Mouse (Mus musculus) neutrophil, adult 5-6 weeks (primary cell): Measurements from ENCODE around the gene Edaradd. TPM values are rescaled to one million over a fixed set of nuclear protein-coding genes. Genes with fewer than 3 reads are reported as not detected.

Experiments
- ATAC-seq: fragments of 151-379, 151-347 bp; 2 replicates; pipeline ENCODE4 v1.8.0; 2017; ENCODE audit warnings: mild to moderate bottlenecking, moderate TSS enrichment; ENCODE audit not compliant: insufficient number of reproducible peaks, poor library complexity, low FRiP score, severe bottlenecking; ENCODE audit errors: extremely low read depth
- total RNA-seq: library from RNA; stranded (forward); fragments of 200-1000 nt; gene quantifications from 2 replicates; pipeline ENCODE4 v1.2.3, GENCODE M21; 2017

Gene Edaradd
- total RNA-seq = 10.2 and 10.7 TPM in 2 replicates

DNA sequence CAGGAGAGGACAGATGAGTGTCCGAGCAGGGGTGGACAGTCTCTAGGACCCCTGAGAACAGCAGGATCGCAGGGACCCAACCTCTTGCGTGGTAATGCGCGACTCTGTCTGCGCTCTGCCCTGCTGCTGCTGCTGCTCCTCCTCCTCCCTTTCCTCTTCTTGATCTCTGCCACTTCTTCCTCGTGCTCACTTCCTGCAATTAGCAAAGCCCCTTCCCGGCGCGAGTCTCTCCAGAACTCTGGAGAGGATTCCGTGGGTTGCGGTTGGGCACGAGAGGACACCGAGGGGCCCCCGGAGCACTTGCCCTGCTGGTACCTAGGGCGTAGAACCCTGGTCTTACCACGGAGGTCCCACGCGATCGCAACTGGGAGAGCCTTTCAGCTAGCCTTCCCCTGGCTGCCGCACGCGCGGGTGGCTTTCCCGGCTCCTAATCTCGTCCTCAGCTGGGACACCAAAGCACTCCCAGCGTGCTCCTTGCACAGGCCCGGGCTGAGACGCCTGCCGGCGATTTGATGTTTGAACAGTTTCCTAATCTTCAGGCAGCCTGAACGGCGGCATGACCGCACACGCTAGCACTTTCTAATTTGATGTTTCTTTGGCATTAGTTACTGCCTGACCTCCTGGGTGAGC, at the start of gene Edaradd:
TSS of gene Edaradd (minus strand) at position 484 of the 630 bp plus-strand sequence.
- ATAC-seq = peak; percentile 51

DNA sequence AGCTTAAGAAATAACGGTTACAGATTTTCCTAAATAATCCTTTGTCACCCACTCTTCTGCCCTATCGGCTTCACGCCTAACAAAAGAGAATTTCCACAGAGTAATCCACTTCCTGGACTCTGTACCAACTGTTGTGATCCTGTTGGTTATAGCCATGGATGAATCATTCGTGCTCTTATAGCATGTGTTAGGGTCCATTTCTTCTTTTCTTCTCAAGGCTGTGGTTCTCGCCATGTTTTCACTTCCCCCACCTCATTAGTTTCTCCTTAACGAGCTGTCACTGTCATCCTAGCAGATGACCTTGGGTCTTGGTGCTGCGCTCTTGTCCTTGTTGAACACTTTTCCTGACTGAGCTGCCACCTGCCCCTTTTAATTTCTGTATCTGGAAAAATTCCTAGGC, 49.5 kb upstream of the Edaradd start:
- ATAC-seq = peak; percentile 8; the same call in 1 of the 2 replicates

DNA sequence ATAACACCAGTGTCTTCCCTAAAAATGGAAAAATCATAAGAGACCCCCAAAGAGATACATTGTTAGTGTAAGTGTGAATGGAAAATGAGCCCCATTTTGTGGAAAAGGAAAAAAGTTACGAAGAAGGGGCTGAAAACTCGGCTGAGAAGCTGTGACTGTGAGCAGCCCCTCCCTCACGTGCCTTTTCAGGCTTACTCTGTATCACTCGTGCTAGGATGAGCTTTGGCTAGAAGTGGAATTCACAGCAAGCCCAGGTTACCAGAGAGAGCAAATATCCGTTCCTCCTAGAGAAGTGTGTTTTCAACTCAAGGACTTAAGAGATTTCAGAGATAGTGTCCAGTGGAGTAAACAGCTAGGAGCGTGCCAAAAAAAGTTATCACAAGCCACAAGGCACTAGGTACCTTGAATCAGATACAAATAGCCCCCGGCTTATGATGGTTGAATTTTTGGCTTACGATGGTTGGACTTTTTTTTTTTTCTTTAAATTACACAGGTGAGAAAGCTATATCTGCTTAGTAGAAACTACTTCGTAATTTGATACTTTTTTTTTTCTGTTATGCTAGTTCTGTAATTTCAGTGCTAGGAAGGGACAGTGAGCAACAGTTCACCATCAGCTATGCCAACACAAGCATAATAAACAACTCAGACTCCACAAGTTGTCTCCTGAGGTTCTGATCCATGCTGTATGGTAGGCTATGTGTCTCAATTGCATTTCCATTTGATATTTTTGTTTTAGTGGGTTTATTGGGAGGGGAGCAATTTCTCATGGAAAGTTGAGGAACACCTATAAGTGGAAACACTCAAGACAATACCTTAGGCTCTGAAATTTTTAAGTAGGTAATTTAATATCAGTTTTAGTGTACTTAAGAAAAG, 48.6 kb upstream of the Edaradd start:
- ATAC-seq = no peak

DNA sequence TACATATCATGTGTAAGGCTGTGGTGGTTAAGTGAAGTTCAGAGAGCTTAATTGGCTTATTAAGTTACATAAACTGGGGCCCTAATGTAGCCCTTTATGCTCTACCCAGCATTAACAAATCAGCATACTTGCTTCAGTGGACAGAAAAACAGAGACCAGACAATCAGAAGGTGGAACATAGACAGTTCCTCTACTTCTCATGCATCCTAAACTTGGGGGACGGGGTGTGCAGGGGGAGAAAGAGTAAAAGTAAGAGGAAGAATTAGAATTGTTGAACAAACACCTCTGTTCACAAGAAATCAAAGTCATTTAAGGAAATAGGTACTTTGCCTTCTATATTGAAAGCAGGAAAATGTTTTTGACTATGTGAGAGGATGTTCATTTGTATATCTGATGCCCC, 47.7 kb upstream of the Edaradd start:
- no peak for ATAC-seq

DNA sequence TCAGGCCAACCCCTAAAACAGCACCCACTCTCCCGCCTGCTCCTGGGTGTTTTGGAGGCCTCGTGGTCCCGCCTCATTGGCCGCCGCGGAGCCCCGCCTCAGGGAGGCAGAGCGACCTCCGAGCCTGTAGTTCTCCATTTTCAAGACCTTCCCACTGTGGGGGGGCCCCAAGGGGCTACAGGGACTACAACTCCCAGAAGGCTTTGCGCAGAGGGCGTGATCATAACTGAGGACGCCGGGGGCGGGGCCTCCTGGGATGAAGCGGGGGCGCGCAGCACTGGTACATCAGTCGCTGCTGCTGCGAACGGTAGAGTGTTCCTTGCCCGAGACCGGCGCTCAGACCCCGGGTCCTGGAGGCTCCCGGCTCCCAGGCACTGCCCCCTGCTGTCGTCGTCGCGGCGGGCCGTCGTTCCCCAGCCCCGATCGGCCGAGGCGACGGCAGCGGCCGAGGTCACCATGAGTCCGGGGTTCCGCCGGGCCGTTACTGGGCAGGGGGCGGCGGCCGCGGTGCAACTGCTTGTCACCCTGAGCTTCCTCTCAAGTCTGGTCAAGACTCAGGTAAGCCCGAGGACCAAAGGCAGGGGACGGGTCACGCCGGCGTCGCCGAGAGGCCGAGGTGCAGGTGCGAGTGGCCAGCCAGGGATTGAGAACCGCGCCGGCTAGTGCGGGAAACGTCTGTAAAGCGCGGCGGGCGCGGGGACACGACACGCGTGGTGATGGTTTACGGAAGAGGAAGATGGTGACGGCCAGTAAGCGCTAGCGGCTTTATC, 45.6 kb upstream of the Edaradd start, which contains the start of gene Ero1lb:
TSS of gene Ero1lb (plus strand) at position 254 of the 770 bp plus-strand sequence.
- ATAC-seq = peak; percentile 80

DNA sequence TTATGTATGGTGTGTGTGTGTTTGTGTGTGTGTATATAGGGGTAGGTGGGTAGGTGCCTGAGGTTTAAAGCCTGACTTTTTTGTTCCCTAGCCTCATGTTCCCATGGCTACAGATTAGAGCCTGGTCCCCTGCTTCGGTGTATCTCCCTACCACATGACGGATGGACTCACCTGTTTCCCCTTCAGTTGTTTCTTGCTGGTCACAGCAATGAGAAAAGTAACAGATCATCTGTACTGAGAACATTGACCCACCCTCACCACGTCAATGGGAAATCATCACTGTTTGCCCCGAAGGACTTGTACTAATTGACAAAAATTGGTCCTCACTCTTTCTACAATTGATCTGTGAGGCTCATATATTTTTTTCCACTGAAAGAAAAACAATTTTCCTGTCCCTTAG, 42.0 kb upstream of the Edaradd start:
- ATAC-seq = no peak

DNA sequence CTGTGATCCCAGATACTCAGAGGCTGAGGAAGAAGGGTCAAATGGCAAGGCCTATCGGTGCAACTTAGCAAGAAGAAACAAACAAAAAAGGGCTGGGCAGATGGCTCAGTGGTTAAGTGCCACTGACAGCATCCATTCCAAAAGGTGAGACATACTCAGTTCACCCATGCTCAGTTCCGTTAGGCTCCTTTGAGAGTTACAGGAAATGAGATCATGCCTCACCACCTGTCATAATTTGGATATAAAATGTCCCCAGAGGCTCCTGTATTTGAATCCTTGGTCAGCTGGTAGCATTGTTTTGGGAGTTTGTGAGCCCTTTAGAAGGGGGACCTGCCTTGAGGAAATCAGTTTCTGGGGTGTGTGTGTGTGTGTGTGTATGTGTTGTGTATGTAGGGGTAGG, 41.5 kb upstream of the Edaradd start:
- peak; percentile 65 for ATAC-seq

DNA sequence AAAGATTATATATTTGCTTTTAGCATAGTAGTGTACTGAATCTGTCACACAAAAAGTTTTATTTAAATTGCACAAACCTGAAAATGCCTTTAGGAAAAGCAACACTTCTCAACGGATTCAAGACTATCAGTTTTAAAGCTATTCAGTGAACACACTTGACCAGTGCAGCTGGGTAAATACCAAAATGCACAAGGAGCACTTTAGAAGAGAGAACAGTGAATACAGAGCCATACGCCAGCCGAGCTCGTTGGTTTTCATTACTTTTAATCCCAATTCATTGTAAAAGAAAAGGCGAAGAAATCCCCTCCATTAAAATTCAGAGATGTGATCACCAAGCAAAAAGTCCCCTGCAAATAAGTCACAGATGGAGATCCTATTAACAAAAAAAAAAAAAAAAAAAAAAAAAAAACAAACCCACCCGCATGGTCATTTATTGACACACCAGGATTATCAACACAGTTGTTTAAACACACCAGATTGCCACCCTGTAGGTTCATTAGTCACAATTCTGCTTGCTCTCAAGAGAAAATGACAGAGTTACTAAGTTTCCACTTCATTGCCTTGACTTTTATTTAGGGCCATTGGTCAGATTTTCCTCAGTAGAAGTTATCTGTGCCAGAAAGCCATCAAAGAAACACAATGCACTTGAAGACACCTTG, 39.4 kb upstream of the Edaradd start:
- no peak for ATAC-seq

DNA sequence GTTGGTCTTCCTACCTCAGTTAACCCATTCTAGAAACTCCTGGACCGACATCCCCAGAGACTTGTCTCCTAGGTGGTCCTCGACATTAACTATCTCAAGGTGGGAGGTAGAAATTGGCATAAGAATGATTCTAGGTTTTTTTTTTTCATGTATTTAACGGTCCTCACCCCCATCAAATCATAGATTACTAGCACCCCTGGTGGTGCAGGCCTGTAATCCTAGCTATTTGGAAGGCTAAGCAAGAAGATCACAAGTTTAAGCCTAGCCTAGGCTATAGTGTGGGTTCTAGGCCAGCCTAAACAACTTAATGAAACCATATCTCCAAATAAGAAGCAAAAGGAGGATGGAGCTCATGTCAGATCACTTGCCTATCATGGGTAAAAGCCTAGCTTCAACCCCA, 38.8 kb upstream of the Edaradd start:
- ATAC-seq = no peak

DNA sequence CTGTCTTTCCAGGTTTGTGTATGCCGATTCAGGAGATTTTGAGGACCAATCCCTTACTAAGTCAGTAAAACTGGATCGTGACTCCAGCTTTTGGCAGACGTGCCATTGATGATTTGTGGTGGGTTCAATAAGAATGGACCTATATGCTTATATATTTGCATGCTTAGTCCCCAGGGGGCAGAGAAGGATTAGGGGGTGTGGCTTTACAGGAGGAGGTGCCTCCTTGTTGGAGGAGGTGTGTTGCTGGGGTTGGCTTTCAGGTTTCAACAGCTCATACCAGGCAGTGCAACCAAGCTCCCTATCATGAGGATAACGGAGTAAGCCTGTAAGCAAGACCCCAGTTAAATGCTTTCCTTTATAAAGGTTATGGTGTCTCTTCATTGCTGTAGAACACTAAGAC, 34.0 kb upstream of the Edaradd start:
- ATAC-seq = peak; percentile 78

DNA sequence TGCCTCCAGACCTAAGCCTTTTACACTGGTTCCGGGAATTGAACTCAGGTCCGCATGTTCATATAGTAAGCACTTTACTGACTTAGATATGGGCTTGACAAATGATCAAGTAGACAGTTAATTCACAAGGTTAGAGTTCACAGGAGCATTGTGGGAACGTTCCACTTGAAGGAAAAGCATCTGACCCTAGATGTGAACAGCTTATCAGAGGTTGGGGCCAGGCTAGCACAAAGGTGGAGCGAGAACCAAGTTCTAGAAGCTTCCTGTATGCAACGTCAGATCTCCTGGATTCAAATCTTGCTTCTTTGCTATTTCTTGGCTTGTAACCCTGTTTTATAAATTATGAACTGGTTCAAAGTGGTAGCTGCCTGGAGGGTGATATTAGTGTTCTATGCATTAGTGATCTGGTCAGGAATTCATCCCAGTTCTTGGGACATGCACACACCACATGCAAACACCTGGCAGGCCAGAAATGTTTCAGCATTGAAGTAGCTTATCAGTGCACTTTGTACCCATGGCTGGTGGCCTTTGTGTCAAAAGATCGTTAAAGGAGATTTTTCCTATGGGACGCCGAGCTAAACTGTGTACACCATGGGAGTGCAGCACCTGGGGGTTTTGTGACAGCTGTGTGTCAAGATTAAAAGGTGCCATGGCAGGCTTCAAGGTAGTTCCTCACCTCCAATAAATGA, 23.8 kb upstream of the Edaradd start:
- no peak for ATAC-seq

DNA sequence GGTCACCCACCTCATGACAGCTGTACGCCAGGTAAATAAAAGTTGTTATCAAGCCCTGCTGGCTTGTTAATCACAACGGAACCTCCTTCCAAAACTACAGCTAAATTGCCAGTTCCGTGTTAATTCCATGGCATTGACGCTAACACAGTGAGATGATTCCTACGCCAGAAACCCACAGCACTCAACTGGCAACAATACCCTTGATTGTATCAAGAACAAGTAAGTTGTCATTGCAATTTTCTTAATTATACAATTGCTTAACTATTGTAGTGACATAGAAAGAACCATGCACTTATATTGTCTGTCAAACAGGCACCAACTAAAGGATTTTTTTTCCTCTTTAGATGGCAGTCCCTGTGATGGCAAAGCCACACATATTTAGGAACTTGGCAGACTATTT, 23.0 kb upstream of the Edaradd start:
- ATAC-seq = no peak

DNA sequence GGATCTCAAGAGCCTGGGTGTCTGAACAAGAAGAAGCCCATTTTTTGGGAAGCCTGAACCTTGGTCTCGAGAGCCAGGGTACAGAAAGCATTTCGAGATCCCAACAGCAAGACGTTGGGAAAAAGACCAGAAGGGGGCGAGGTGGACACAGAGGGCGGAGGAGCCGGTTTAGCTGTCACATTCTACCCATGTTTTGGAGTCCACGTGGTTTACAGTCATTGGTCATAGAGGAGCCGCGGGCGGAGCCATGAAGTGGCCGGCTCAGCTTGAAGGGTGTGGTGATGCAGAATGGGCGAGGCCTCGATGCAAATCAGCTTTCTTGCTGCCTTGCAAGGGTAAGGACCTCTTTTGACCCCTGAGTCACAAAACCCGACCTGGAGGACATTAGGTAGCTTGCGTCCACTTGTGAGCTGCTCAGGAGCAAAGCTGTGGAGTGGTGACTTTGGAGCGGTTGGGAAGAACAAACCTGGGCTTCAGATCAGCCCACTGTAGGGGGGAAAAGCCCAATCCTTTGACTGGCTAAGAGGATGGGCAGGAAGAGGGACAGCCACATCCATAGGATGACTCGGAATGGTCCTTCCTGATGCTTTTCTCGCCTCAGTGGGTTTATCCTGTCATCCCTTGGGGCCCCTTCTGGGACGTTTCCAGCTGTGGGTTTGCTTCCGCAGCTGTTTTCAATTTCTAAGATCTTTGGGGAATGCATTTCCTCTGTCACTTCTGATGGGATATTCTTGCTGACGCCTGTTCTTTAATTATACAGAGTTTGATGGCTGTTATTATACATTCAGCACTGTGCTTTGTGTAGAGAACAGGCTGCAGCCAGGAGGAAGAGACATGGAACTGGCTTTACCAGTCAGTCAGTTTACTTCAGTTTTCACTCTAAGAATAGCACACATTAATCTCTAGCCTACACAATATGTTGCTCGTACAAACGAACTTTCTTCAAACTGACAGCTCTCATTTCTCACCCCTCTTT, 22.1 kb upstream of the Edaradd start:
- ATAC-seq = peak; percentile 81

DNA sequence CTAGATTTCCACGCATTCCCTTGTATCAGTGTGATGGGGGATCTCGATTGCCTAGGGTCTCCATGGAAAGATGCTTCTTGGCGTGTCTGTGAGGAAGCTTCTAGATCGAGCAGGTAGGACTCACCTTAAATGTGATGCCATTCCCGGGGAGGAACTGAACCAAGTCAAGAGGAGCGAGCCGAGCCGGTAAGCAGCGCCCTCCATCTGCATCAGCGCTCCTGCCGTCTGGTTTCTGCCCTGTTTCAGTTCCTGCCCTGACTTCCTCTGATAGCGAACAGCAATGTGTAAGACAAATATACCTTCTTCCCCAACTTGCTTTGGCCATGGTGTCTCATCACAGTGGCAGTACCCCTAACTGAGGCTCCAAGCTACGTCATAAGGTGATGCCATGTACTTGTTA, 19.9 kb upstream of the Edaradd start:
- peak; percentile 63 for ATAC-seq

DNA sequence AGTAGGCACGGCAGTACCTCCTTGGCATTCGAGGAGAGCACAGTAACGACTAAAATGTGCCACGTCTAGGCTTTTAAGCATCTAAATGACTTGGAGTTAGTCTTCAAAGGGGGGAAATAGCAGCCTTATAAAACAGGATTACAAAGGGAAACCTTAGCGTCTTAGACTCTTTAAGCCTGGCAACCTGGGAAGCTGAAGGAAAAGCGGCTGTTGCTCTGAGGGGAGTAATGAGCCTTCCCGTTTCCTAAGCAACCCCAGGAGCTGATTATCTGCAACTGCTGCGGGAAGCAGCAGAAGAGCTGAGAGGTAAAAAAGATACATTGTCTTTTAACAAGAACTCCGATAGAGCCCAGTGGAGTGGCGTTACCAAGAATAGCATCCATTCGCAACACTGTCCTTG, 19.5 kb upstream of the Edaradd start:
- ATAC-seq = no peak

DNA sequence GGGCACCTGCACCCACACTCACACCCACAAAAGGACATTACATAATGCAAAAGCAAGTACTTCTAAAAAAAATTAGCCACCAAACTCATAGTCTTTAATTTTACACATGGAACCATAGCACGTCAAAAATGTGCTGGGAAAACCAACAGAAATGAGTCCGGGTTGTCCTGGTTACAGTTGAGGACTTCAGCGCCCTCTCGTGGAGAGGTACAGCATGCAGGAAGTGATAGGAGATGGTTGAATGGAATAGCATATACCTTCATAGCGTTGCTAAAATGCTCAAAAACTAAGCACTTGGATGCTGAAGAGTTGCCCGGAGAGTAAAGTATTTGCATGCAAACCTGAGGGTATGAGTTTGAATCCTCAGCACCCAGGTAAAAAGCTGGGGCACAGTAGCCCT, 17.7 kb upstream of the Edaradd start:
- peak; percentile 43 for ATAC-seq

DNA sequence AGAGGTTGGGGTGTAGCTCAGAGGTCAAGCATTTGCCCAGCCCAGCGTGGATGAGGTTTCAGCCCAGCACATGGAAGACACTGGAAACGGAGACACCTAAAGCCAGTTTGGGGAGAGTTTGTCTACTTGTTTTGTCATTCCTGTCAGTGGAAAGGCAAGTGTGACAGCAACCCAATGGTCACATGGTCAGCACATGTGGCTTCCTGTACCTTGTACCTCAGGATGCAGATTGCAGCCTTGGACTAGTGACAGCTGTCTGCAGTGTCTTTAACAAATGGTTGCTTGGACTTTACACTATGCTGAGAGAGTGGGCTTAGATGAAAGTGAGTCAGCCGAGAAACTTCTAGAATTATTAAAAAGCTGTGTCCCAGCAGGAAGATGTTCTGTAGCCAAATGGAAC, 14.4 kb upstream of the Edaradd start:
- no peak for ATAC-seq

DNA sequence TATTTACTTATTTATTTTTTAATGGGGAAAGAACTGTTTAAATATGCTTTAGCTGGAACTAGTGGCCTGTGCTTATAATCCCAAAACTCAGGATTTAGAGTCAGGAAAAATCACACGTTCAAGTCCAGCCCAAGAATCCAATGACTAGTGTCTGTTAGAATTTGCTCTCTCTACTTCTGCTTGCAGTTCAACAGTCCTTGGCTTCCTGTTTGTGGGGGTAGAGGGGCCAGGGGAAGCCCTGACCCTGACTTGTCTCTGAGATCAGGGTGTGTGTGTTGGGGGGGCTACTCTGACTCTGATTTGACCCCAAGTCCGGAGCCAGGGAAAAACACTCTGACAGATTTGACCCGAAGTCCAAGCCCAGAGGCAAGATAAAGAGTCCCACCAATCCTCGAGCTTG, 5.4 kb upstream of the Edaradd start:
- ATAC-seq = no peak
